8 mouse cellular contexts compared by ENCODE assay signal in genomic region chr9:61379016-61379634, GRCm38 (mm10). TPM values are rescaled to one million over a fixed set of nuclear protein-coding genes. Genes with fewer than 3 reads are reported as not detected.
A peak's percentile ranks its signal among the peaks of the same experiment; 100 is the strongest.
DNase-seq lines count a peak whose midpoint lies in the region; ATAC-seq and TF ChIP-seq lines count a peak whose summit lies in the region.

No protein-coding gene starts in this region.

- H3K9ac ChIP-seq in heart, adult 2 months (ENCODE audit: low read depth, low read length), result no peak overlapping the region
- no peak overlapping the region for H3K9ac ChIP-seq in embryonic facial prominence, embryonic 13.5 days
- H3K9ac ChIP-seq in intestine, postnatal 0 days (ENCODE audit: low read depth, low read length), result no peak overlapping the region
- H3K9ac ChIP-seq in midbrain, embryonic 14.5 days (replicated peaks; ENCODE audit: low read length), result no peak overlapping the region; the same call in 1 of the 2 replicates

- intact Hi-C loops in heart, adult 2 months (cut with DNase I), result no loop called here
- intact Hi-C loops in heart, postnatal 10 days (cut with DNase I), result loop anchor here (5.0 kb wide), 1 partner anchor 278 kb away; no protein-coding TSS in a partner anchor

- no peak overlapping the region for H3K4me3 ChIP-seq in heart, adult 2 months
- no peak overlapping the region for H3K4me3 ChIP-seq in embryonic facial prominence, embryonic 13.5 days
- H3K4me3 ChIP-seq in intestine, postnatal 0 days (ENCODE audit: low read depth, low read length), result no peak overlapping the region
- peak overlapping the region; percentile 98; the same call in 1 of the 2 replicates for H3K4me3 ChIP-seq in midbrain, embryonic 14.5 days (replicated peaks; ENCODE audit: low read depth, low read length)

- 85% methylated on average over 11 of the region's 11 CpGs for WGBS in heart, adult 2 months
- whole genome bisulfite sequencing in embryonic facial prominence, embryonic 13.5 days, result 64% methylated on average over 11 of the region's 11 CpGs
- WGBS in intestine, postnatal 0 days, result 49% methylated on average over 11 of the region's 11 CpGs
- 58% methylated on average over 11 of the region's 11 CpGs for WGBS in midbrain, embryonic 14.5 days

- no peak for TF ChIP-seq EP300 in heart, adult 2 months (IDR thresholded peaks at IDR 0.05; ENCODE audit: insufficient read depth, low read depth, low read length)

- H3K4me1 ChIP-seq in heart, adult 2 months (ENCODE audit: control insufficient read depth, insufficient read depth, low read length), result peaks cover 13% of the 10 kb centered on the region
- H3K4me1 ChIP-seq in embryonic facial prominence, embryonic 13.5 days, result peaks cover 98% of the 10 kb centered on the region
- H3K4me1 ChIP-seq in intestine, postnatal 0 days (replicated peaks; ENCODE audit: control insufficient read depth, insufficient read depth, low read length), result peaks cover 44% of the 10 kb centered on the region
- peaks cover 89% of the 10 kb centered on the region for H3K4me1 ChIP-seq in midbrain, embryonic 14.5 days (ENCODE audit: control insufficient read depth, insufficient read depth, low read length)

- no peaks in the 10 kb centered on the region for H3K79me2 ChIP-seq in heart, adult 2 months (replicated peaks; ENCODE audit: control insufficient read depth, insufficient read depth, low read length)

- peak; percentile 21; the same call in 1 of the 2 replicates for TF ChIP-seq CTCF in heart, adult 2 months (IDR thresholded peaks at IDR 0.05)
- peak; percentile 57 for TF ChIP-seq CTCF in intestine, postnatal 0 days (IDR thresholded peaks at IDR 0.05; ENCODE audit: low read depth)

- H3K4me2 ChIP-seq in embryonic facial prominence, embryonic 13.5 days, result peak overlapping the region; percentile 94; the same call in 1 of the 2 replicates
- H3K4me2 ChIP-seq in intestine, postnatal 0 days (replicated peaks; ENCODE audit: low read depth), result peak overlapping the region; percentile 96; the same call in 1 of the 2 replicates
- peak overlapping the region; percentile 97 for H3K4me2 ChIP-seq in midbrain, embryonic 14.5 days (ENCODE audit: low read length)

- ATAC-seq in embryonic facial prominence, embryonic 13.5 days (ENCODE audit: insufficient number of reproducible peaks, insufficient read depth, low FRiP score, low TSS enrichment, low read depth), result no peak
- ATAC-seq in intestine, postnatal 0 days, result peak; percentile 68
- ATAC-seq in midbrain, embryonic 14.5 days (ENCODE audit: low FRiP score, low TSS enrichment), result no peak

- no peak overlapping the region for H3K27ac ChIP-seq in heart, adult 2 months
- H3K27ac ChIP-seq in embryonic facial prominence, embryonic 13.5 days, result no peak overlapping the region
- peak overlapping the region; percentile 81 for H3K27ac ChIP-seq in intestine, postnatal 0 days (ENCODE audit: low read depth, low read length)
- H3K27ac ChIP-seq in midbrain, embryonic 14.5 days (replicated peaks; ENCODE audit: low read depth, low read length), result peak overlapping the region; percentile 64; the same call in 1 of the 2 replicates

- no peaks in the 10 kb centered on the region for H3K9me3 ChIP-seq in embryonic facial prominence, embryonic 13.5 days
- H3K9me3 ChIP-seq in intestine, postnatal 0 days (ENCODE audit: control insufficient read depth), result no peaks in the 10 kb centered on the region
- no peaks in the 10 kb centered on the region for H3K9me3 ChIP-seq in midbrain, embryonic 14.5 days (ENCODE audit: control insufficient read depth, low read length)

- TF ChIP-seq POLR2A in heart, adult 2 months (IDR thresholded peaks at IDR 0.05; ENCODE audit: insufficient read depth, low read depth, low read length), result no peak

- no peaks in the 10 kb centered on the region; the same call in 1 of the 2 replicates for H3K36me3 ChIP-seq in heart, adult 2 months (ENCODE audit: control insufficient read depth, insufficient read depth, low read length)
- peaks cover 58% of the 10 kb centered on the region for H3K36me3 ChIP-seq in embryonic facial prominence, embryonic 13.5 days
- H3K36me3 ChIP-seq in intestine, postnatal 0 days (ENCODE audit: control insufficient read depth, insufficient read depth), result peaks cover 38% of the 10 kb centered on the region
- peaks cover 40% of the 10 kb centered on the region for H3K36me3 ChIP-seq in midbrain, embryonic 14.5 days (ENCODE audit: control insufficient read depth, insufficient read depth, low read length)

- DNase-seq in heart, adult 2 months, result no peak
- DNase-seq in heart, postnatal 10 days, result no peak
- DNase-seq in midbrain, embryonic 14.5 days, result no peak
- DNase-seq in layer of hippocampus, adult 9-10 months (ENCODE audit: low spot score), result no peak
- DNase-seq in cerebellum, postnatal 4 days (ENCODE audit: low spot score in 2 of 2), result no peak
- DNase-seq in thymus, postnatal 4 days, result no peak

- no peaks in the 10 kb centered on the region for H3K27me3 ChIP-seq in heart, adult 2 months (ENCODE audit: control insufficient read depth, insufficient read depth, low read length)
- H3K27me3 ChIP-seq in embryonic facial prominence, embryonic 13.5 days, result no peaks in the 10 kb centered on the region
- H3K27me3 ChIP-seq in intestine, postnatal 0 days (replicated peaks; ENCODE audit: control insufficient read depth, insufficient read depth, low read length), result no peaks in the 10 kb centered on the region
- no peaks in the 10 kb centered on the region for H3K27me3 ChIP-seq in midbrain, embryonic 14.5 days (ENCODE audit: control insufficient read depth, insufficient read depth, low read length)

RNA-seq across cellular contexts. Expression of gene Tle3, which starts 7.0 kb away (rescaled TPM):
- total RNA-seq in heart, adult 2 months (2021), result 10 to 100 TPM; 16.5 to 16.8 TPM
- 15.7 and 16.6 TPM in 2 replicates for polyA plus RNA-seq in heart, adult 2 months (2012; rRNA removed)
- 10 to 100 TPM; 26.9 to 27.4 TPM for total RNA-seq in heart, postnatal 10 days (2021)
- polyA plus RNA-seq in embryonic facial prominence, embryonic 13.5 days (2015; fragmentation: Nextera tagmentation; extraction: Ambion mirVana), result 38.9 and 39.5 TPM in 2 replicates
- polyA plus RNA-seq in intestine, postnatal 0 days (2015; fragmentation: Nextera tagmentation; extraction: Ambion mirVana), result 24.3 and 28.6 TPM in 2 replicates
- polyA plus RNA-seq in midbrain, embryonic 14.5 days (2014; fragmentation: Nextera tagmentation; extraction: Ambion mirVana), result 36.4 and 43.8 TPM in 2 replicates

Comparison
In these comparisons a context has a peak if more than half of its experiments do, and no peak if none do; other contexts are left out.
1. H3K27ac ChIP-seq: peak in intestine, postnatal 0 days (single experiment) and midbrain, embryonic 14.5 days (single experiment); none in heart, adult 2 months (single experiment) and embryonic facial prominence, embryonic 13.5 days (single experiment).
2. Peak in every context shown above with its lines, with median percentiles within 50 percentile points of each other: H3K4me2 ChIP-seq.